Mouse (Mus musculus): ENCODE measurements around the gene Ppp1cb.

The Ppp1cb gene

DNA sequence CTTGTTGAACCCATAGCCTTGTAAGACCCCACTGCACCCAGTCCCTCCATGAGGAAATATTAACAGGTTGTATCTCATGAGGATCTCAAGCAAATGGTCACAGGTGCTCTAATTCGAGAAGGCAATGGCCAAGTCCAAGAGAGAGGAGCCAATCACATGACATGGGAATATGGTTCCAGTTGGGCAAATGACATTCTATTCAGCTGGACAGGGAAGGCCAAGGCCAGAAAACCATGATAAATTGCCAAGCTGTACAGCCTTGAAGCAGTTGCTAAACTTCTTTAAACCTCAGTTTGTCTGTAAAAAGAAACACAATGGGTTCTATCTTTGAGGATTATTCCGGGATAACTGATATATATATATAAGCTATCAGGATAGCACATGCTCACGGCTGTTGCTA lies 14.7 kb upstream of the Ppp1cb start:
- DNase-seq (ENCODE audit: low spot score in 2 of 2): no peak

DNA sequence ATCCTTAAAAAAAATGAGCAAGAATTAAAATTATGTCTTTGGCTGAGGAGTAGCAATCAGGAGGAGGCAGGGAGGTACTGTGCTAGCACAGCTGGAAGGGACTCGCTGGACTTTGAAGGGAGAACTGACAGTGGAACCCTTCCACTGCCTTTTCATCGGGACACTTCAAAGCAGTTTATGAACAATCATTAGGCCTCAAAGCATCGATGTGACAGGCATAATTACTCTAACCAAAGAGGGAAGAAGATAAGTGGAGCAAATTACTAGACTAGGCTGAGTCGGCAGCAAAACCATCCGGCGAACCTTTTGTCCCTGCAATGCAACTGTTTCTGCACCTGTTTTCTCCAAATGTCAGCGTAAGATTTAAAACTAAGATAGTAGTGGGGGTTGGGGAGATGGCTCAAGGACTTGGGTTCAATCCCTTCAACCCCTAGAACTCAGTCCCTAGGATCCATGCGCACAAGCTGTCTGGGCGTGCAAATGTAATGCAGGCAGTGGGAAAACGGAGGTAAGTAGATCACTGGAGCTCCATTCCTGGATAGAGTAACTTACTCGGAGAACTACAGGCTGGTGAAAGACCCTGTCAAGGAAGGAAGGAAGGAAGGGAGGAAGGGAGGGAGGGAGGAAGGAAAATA lies 13.2 kb upstream of the Ppp1cb start:
- no peak for DNase-seq (ENCODE audit: low spot score in 2 of 2)

DNA sequence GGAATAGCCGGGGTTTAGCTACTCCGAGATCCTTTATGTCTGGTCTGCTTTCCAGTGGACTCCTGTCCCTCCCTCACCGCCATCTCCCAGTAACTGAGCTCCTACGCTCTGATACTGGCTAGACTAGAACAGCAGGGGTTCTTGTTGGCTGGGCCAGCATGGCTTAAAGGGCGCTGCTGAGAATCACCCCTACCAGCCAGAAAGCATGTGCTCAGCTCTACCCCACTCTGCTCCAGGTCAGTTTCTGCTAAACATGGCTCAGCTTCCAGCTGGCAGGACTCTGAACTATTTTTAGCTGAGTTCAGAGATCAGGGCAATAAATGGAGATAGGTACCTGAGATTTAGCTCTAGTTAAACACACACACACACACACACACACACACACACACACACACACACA lies 12.2 kb upstream of the Ppp1cb start:
- DNase-seq (ENCODE audit: low spot score in 2 of 2): no peak

DNA sequence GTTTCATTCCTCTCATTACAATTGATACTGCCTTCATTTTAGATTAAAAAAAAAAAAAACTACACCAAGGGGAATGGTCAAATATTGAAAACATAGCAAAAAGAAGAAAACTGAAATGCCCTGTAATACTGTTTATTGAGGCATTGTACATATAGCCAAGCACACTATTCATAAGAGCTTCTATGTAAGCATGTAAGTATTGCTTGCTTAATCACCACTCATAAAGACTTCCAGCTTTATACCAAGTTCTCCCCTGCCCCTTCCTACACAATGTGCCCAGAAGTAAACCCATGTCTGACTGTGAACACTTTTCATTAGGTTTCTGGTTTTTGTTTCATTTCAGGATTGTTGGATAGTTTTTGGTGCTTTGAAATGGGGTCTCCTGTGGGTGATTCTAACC lies 11.8 kb upstream of the Ppp1cb start:
- no peak for DNase-seq (ENCODE audit: low spot score in 2 of 2)

DNA sequence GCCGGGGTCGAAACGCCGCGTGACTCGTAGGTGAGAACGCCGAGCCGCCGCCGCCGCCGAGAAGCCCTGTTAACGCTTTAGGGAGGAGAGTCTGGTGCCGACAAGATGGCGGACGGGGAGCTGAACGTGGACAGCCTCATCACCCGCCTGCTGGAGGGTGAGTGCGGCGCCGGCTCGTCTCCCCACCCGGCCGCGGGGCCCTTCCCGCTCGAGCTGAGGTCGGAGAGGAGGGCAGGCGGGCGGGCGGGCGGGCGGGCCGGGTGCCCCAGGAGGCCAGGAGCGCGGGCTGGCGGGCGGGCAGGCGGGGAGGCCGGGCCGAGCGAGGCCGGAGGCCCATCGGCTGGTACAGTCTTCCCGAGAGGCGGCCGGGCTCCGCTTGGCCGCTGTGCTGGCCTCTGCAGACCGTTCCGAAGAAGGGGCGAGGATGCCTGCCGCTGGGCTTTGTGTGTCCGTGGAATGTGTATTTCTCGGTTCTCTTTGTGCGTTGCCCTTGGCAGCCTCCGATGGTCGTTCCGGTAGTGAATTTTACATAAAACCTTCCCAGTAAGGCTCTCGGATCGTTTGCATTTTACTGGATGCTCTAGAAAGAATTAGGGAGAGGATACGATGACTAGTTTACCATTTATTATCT lies 723 bp downstream of the Ppp1cb start:
- peak; percentile 8 to 29 for DNase-seq (ENCODE audit: low spot score in 2 of 2)

DNA sequence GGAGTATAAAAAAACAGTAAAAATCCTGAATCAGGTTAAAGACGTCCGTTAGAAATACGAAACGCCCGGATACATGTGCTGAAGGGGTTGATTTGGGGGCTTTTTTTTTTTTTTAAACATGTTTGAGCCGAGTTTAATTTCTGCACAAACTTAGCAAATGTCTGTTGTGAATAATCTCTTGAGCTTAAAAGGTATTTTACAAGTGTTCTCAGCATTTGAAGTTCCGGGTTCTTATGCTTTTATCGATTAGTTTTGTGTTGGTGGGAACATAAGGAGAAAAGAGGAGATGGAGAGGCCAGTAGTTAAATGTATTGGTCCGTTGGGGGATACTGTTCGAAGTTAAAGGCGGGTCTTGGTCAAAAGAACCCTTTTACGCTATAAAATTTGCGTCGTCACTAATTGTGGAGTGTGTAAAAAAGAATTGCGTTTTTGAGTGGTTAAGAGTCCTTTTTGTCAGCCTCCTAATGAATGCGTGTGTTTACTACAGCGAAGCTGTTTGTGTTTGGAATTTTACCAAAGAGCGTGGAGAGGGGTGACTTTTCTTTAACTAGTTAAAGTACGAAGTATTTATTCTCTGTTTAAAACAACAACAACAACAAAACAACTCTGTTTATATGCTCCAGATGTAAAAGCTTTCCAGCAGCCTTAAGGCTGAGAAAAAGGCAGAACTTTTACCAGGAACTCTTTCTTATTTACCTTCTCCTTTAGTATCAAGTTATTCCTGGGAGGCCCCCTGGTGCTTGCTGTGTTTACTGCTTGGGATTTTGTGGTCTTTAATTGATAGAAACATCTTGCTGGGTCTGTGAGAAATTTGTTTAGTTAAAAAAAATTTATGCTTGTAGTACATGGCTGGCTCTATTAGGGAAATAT lies 1.5 kb downstream of the Ppp1cb start:
- no peak for DNase-seq (ENCODE audit: low spot score in 2 of 2)

DNA sequence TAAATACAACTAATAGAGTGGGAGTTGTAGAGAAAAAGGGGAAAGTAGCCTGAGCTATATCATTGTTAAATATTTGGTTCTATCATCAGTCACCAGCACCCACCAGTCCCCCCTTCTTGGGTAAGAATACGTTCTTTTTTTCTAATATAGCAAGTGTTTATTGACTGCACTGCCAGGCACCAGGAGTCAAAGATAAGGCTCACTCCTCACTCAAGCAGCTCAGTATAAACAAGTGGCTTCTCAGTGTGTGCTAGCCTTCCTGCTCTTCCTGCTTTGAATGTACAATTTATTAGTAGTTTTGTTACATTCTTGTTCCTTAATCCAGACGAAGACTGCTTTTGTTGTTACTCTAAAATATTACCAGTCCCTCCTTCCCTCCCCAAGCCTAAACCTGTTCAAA lies 2.3 kb downstream of the Ppp1cb start:
- DNase-seq (ENCODE audit: low spot score in 2 of 2): no peak

DNA sequence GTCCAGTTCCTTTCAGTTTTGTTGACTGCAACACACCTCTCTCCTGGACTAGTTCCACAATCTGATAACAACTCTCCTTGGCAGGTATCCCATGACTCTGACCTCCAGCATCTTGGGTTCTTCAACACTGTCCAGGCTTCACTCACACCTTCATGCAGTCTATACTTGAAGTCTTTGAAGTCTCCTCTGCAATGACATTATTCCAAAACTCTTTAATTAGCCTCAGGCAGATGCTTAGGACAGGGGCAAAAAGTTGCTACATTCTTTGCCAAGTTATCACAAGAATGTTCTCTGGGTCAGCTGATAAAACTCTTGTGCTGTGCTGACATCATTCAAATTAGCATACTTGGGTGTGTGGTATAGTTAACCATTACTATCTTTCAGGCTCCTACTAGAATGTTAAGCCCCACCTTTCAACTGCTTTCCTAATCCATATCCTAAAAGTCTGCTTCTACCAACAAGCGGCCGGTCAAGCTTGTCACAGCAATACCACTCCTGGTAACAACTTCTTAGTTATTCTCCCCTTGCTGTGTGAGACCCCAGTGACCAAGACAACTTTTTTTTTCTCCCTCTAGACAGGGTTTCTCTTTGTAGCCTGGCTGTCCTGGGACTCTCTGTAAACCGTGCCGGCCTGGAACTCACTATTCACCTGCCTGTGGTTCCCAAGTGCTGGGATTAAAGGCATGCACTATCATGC lies 13.8 kb downstream of the Ppp1cb start:
- no peak for DNase-seq (ENCODE audit: low spot score in 2 of 2)

DNA sequence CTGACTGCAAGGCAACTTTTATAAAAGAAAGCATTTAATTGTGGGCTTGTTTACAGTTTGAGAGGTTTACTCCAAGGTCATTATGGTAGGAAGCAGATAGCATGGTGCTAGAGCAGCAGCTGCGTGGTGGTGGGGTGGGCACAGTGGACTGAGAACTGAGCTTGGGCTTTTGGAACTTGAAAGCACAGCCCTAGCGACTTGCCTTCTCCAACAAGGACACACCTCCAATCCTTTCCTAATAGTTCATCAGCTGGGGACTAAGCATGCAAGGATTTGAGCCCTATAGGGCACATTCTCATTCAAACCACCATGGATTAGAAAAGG lies 14.3 kb downstream of the Ppp1cb start:
- DNase-seq (ENCODE audit: low spot score in 2 of 2): no peak

DNA sequence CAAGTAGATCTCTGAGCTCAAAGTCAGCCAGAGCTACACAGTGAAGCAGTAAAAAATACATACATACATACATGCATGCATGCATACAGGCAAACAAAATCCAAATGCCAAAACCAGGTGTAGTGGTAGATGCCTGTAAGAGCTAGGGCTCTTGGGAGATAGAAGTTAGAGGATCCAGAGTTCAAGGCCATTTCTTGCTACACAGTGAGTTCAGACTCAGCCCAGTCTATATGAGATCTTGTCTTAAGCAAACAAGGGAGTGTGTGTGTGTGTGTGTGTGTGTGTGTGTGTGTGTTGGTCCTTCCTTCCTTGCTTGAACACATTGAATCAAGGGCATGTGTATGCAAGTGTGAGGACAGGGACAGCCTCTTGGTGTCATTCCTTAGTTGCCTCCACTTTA lies 17.9 kb downstream of the Ppp1cb start:
- no peak for DNase-seq (ENCODE audit: low spot score in 2 of 2)

DNA sequence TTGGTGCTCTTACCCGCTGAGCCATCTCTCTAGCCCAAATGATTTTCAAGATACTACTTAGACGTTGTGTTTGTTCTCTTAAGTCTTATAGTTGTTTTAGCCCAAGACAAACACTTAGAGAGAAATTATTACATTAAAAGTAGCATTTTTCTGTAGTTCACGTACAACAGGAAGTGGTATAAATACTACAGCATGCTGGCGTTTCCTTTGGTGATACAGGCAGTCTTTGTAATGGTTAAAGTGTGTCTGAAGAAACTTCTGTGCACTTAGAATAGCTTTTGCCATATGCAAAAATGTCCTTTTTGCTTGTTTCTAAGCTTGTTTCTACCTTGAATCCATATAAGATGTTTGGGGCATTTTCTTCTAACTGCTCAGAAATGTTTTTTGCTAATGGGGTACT lies 20.3 kb downstream of the Ppp1cb start:
- no peak for DNase-seq (ENCODE audit: low spot score in 2 of 2)

DNA sequence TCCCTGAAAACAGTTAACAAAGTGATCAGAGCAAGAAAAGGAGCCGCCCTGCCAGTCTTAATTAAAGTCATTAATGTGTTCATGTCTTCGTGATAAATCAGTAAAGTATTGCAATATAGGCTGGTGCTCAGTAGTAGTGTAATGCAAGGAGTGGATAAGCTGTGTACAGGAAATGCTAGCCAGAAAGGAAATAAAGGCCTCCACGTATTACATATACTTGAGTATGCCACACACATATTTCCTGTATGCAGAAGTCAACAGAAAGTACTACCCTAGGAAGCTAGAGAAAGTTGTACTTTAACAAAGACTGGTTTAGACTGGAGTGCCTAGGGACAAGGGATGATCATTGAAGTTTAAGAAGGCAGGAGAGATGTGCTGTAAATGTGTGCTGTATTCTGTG lies 26.8 kb downstream of the Ppp1cb start:
- no peak for DNase-seq (ENCODE audit: low spot score in 2 of 2)

DNA sequence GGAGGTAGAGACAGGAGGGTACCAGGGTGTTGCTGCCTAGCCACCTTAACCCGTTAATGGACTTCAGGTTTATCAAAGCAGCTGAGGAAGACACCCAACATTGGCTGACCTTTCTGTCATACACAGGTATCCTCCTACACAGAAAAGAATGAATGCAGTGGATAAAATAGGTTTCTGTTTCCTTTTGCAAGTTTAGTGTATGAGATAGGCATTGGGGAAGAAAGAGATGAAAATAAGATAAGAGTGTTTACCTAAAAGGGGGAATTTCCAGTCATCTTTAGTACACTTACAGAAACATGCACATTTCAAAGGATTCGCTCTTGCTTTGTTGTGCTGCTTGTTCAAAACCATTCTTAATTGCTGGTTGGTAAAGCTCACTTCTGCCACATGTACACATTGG lies 29.4 kb downstream of the Ppp1cb start:
- DNase-seq (ENCODE audit: low spot score in 2 of 2): no peak

DNA sequence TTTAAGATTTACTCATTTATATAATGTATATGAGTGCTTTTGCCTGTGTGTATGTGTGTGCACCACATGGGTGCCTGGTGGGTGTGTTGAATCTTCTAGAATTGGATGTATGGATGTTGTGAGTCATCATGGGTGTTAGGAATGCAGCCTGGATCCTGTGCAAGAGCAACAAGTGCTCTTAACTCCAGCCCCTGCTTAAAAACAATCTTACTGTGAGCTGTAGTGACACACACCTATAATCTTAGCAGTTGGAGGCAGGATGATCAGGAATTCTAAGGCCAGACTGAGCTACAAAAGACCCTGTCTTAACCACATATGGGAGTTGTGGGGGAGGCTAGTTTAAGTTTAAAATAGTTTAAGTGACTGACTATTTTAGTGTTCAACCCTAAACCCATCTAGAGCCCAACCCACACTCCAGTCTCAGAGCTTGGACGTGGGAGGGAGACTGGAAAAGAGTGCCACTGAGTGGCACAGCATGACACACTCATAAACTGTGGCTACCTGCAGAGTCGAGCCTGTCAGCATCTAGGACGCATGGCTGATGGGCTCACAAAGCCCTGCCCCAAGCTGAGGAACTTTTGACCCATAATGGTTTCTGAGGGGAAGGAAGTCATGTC lies 35.5 kb downstream of the Ppp1cb start:
- peak in 1 of 2 experiments; percentile 25 for DNase-seq (ENCODE audit: low spot score in 2 of 2)

DNA sequence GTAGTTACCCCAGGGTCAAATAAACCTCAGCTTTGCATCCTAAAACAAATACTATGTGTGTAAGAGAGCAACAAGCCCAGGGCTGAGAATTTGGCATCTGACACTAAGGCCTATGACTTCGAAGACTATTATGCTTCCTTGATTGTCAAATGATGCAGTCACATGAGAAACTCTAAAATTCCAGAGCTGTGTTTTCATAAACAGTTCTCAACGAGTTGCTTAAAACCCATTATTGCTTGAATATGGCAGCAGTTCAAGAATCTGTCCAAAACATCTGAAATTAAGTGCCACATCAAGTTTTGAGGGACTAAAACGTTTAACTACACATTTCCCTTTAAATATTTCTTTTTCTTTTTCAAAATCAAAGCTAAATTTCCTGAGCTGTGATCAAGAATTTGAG lies 50.1 kb downstream of the Ppp1cb start:
- DNase-seq (ENCODE audit: low spot score in 2 of 2): no peak

DNA sequence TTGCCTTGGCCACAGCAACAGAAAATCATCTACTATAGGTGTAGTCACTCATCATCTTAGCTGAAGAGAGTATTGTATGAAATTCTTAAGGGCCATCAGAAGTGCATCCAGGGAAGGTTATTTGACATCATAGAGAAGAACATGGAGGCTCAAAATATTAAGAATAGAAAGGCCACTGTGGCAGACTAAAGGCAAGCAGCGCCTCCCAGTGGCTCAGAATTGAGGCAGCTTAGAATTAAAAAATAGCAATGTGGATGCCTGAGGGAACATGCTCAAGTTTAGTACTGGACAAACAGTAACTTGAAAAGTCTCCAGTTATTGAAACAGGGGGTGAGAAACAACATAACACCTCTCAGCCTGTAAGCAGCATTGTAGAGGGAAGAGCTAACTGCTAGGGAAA lies 61.7 kb downstream of the Ppp1cb start:
- peak in 1 of 2 experiments; percentile 13 for DNase-seq (ENCODE audit: low spot score in 2 of 2)

DNA sequence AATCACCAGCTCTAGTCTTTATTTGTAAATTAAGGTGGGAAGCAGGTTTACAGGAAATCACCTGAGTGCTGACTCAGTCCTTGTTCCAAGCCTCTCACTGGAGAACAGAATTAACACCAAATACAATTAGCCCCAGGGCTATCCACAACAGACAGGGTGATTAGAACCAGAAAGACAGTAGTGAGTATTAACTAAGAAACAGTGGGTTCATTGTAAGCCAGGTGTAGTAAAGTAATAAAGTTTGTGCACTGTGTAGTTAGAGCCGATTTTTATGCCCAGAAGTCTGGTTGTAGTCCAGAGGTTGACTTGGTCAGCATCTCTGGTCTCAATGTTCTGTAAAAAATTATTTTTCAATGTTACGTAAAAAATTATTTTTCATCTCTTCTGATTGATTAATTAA lies 90.8 kb downstream of the Ppp1cb start:
- DNase-seq (ENCODE audit: low spot score in 2 of 2): no peak

DNA sequence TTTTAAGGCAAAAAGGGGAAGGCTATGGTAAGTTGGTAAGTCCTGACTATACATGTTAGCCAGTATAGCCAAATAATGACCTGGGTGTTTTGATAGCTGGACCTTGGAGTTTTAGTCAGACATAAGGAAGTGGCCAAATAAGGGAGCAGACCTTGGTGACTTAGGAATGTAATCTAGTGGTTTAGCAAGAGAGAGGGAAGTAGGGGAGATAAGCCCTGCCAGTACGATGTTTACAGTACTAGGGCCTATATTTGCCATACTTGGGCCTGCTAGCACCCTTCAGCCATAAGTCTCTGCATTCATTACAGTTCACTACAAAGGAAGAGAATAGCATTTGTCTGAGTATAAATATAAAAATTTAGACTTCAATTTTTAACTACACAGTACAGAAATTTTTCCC lies 106.1 kb downstream of the Ppp1cb start:
- no peak for DNase-seq (ENCODE audit: low spot score in 2 of 2)
